Mouse (Mus musculus): ENCODE measurements at regions not wholly inside any gene's neighbourhood (a gene's known extent, or its start where the extent isn't known, plus 50 kb on each side); places are given as distances from the start of the nearest gene placed in this dataset.

DNA sequence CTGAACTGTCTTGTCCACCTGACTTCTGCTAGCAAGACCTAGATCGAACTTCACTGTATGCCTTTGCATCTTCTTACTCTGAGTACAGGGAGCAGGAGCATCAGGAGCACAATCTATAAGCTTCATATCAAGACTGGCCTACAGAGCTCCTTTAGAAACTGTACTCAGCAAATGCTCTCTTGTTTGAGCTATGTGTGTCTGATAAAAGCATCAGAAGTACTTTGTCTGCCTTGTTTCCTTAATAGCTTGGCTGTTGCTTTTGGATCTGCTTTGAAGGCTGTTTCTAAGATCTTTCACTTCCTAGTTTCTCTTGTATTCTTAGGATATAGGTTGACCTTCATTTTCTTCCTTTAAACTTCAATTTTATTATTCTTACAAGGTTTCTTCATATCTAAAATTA, 175.3 kb upstream of the Cypt12 start:
- DNase-seq (ENCODE audit: low spot score), result no peak

GRCm38 (mm10) chr3:17779152-17779551, 169.1 kb upstream of the Cypt12 start:
- no peak for DNase-seq (ENCODE audit: low spot score)

DNA sequence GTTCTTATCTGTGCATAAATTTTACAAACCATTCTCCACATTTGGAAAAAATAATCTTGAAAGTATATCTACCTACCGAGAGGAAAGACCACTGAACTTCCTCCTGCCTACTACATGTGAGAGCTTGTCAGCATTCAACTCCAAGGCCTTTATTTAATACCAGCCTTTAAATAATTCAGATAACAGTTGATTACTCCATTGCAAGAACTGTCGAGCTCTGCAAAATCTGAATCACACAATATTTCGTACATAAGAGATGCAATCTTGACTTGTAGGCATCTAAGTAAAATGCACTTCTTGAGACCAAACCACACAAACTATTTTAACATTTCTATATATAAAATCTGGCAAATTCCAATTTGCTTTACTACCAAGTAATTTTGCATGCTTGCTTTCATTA, 164.1 kb upstream of the Cypt12 start:
- peak; percentile 19 for DNase-seq (ENCODE audit: low spot score)

DNA sequence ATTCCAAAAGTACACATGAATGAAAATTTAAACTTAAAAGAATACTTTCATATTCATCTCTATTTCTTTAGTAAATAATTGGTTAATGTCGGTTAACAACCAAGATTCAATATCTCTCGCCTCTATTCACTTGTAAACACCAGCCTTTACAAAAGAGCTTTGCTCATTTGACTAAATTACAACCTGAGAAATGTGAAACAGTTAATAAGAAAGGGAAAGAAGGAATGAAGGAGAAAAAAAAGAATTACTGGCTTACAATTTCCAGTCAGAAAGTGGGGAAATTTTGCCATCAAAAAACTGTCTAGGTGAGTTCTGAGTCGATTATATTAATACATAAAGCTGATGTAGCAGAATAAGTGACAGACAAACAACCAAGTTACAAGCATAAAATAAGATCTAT, 163.6 kb upstream of the Cypt12 start:
- peak; percentile 12 for DNase-seq (ENCODE audit: low spot score)

- peak; percentile 86 for DNase-seq (ENCODE audit: low spot score)
These were observed 162.8 kb upstream of the Cypt12 start for GRCm38 (mm10) chr3:17785106-17786022.

- DNase-seq (ENCODE audit: low spot score), result no peak
These were observed 162.0 kb upstream of the Cypt12 start for GRCm38 (mm10) chr3:17786023-17786720.

DNA sequence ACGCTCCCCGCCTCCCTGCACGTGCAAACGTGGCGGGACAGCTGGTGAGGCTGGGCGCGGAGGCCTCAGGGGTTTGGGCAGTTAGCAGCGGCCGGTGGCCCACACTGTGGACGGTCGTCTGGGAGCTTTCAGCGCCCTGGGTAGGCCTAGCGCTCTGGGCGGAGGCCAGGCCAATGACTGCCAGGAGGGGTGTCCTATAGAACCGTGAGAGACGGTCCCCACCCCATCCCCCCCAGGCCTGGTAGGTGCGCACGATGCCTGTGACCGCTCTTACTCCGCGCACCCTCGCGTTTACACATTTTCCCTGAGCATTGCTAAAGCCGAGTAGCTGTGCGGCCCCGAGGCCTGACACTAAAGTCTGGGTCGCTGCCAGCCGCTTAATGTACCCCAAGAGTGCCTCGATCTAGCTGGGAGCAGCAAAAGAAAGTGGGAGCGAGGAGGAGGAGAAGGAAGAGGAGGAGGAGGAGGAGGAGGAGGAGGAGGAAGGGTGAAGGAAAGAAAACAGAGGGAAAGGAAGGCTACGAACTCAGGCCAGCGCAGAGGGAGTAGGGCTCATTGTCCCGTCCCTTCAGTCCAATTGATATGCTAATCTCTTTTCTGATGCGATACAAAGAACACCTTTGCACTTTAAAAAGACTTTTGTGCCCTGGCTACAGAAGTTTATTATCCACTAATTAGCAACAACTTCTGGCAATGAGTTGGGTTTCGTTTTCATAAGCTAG, 161.3 kb upstream of the Cypt12 start:
- peak; percentile 67 for DNase-seq (ENCODE audit: low spot score)

GRCm38 (mm10) chr3:17787443-17788333, 160.5 kb upstream of the Cypt12 start:
- DNase-seq (ENCODE audit: low spot score), result peak; percentile 42

- DNase-seq (ENCODE audit: low spot score), result peak; percentile 27
These were observed 159.9 kb upstream of the Cypt12 start for GRCm38 (mm10) chr3:17788334-17788720.

- DNase-seq (ENCODE audit: low spot score), result peak; percentile 42
These were observed 159.4 kb upstream of the Cypt12 start for GRCm38 (mm10) chr3:17788778-17789299.

DNA sequence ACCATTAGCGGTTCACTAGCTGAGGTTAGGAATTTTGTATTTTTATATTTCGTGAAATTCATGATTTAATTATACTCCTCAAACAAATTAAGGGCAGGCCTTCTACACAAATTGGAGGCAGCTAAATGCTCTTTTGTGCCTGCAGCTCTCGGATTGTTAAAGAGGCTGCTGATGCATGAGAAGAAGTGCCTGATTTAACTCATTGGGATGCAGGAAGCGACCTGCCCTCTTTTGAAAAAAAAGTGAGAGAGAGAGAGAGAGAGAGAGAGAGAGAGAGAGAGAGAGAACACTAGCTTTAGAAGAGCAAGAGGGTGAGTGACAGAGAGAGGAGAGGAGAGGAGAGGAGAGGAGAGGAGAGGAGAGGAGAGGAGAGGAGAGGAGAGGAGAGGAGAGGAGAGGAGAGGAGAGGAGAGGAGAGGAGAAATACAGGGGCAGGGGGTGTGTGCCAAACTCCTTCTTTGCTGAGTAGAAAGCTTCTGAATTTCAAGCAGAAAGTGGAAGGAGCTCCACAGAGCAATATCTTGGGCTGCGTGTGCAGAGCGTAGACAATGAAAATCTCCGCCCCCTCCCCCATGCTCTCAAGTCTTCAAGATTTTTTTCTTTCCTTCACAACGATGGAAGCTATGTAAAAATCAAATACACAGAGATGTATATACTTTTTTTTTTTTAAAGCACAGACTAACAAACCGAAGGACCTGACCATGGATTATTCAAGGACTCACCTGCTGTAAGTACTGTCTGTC, 158.6 kb upstream of the Cypt12 start:
- DNase-seq (ENCODE audit: low spot score), result peak; percentile 73

GRCm38 (mm10) chr3:17790331-17790730, 157.9 kb upstream of the Cypt12 start:
- DNase-seq (ENCODE audit: low spot score), result peak; percentile 66

- DNase-seq (ENCODE audit: low spot score), result peak; percentile 62
These were observed 157.4 kb upstream of the Cypt12 start for GRCm38 (mm10) chr3:17790816-17791215.

DNA sequence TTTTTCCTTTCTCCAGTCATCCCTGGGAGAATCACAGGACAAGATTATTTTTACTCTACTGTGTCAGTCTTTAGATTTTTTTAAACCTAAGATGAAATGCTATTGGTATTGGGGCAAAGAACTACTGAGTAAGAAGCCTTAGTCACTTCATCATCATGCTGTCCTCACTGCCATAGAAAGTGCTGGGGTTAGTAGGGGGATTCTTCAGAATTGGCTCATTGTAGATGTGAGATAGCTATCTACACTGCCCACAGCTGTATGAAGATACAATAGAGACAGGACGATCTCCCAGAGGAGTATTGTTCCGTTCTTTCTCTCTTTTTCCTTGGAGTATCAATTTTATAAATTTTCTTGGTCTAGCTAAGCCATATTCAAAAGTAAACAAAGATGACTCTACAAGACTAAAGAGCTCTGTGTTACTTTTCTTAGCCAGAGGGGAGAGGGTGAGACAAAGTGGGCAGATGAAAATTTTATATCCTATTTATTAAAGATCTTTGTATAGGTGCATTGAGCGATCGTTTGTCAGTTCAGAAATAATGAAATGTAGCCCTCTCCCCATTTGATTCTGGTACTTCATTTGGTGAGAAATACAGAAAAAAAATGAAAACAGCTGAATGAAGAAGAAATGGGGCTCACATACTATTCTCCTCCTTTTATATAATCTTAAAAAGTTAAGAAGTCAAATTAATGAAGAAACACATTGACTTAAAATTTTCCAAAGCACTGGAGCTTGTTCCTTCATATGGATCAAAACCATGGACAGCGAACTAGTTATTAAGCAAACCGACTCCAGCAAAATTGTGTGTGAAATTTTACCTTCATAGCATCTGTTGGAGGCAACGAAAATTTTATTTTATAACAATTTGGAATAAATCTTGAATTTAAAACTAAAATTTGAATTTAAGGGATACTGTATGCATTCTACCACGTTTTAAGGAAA, 156.6 kb upstream of the Cypt12 start:
- peak; percentile 44 for DNase-seq (ENCODE audit: low spot score)

DNA sequence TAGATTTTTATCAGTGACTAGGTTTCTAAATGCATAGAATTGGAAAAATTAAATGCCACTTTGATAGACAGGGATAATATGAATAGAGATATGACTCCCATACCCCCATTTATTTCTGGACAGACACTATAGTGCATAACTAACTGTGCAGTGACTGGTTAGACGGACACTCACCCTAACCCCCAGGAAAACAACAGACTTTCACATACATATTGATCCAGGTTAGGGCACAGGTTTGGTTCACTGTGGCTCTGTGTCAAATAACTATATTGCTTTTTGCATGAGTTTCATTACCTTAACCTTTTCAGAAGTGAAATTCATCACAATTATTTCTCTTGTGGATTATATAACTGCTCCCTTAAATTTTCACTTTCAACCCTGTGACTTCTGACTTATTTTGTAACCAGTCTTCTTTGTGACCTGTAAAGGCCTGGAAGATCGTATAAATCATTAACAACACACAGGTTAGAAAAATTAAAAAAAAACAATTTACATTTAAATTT, 155.6 kb upstream of the Cypt12 start:
- DNase-seq (ENCODE audit: low spot score), result peak; percentile 19

DNA sequence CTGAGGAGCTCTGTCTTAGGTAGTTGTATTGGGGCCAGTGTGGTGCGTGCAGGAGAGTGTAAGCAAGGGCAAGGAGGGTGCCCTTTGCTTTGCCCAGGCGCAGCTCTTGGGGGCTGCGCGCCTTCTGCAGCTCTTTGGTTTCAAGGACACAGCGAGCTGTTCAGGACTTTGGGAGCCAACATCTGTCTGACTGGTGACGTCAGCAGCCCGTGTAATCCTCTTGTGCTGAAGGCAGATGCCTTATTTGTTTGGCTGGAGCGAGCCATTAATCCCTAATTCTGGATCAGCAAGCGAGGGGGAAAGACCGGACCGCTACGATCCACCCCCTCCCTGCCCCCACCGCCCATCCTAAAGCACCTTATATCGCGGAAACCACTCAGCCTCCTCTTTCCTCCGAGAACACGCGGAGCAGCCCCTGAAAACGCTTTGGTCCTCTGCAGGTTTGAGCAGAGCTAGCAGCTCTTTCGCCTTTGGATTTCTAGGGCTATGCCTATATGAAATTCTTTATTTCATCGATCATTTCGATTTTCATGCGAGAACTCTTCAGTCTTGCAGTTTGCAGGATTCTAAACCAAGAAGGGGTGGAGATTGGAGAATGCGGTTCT, 154.5 kb upstream of the Cypt12 start:
- DNase-seq (ENCODE audit: low spot score), result peak; percentile 85

- DNase-seq (ENCODE audit: low spot score), result peak; percentile 63
These were observed 153.8 kb upstream of the Cypt12 start for GRCm38 (mm10) chr3:17794251-17795061.

Measured in embryo, embryonic 10.5 days (tissue).